Mouse (Mus musculus): ENCODE data around the gene Fbxw8. TPM values are rescaled to one million over a fixed set of nuclear protein-coding genes. Genes with fewer than 3 reads are reported as not detected.

The Fbxw8 gene
- polyA plus RNA-seq, 1 experiment from 2014 or later, result 25.3 TPM

GRCm38 (mm10) chr5:118093321-118094035 is 61.8 kb downstream of the Fbxw8 start:
- Histone ChIP-seq H3K4me3 (ENCODE audit: low read depth, low read length) (no peak overlapping the region), H3K4me1 (replicated peaks; ENCODE audit: control insufficient read depth, insufficient read depth, low read length) (no peaks in the 10 kb centered on the region), H3K9me3 (ENCODE audit: control insufficient read depth, low read length) (no peaks in the 10 kb centered on the region), H3K27me3 (replicated peaks; ENCODE audit: control insufficient read depth, insufficient read depth, low read length) (no peaks in the 10 kb centered on the region), H3K9ac (ENCODE audit: low read length) (no peak overlapping the region), H3K36me3 (ENCODE audit: control insufficient read depth, insufficient read depth, low read length) (peaks cover 56% of the 10 kb centered on the region), H3K27ac (ENCODE audit: low read depth) (no peak overlapping the region), H3K4me2 (ENCODE audit: low read length) (no peak overlapping the region)
- WGBS, result 75% methylated on average over 11 of the region's 11 CpGs
- no peak for DNase-seq (ENCODE audit: low spot score)
- ATAC-seq (replicated peaks; ENCODE audit: low FRiP score, low TSS enrichment, low read depth), result no peak

GRCm38 (mm10) chr5:118090837-118091236 is 64.4 kb downstream of the Fbxw8 start:
- WGBS, result 98% methylated on average over 2 of the region's 2 CpGs
- H3K9ac ChIP-seq (ENCODE audit: low read length), result no peak overlapping the region
- peak; percentile 62 for DNase-seq (ENCODE audit: low spot score)

GRCm38 (mm10) chr5:118090101-118090500 is 65.2 kb downstream of the Fbxw8 start:
- 92% methylated on average over 6 of the region's 6 CpGs for WGBS
- Histone ChIP-seq H3K4me1 (replicated peaks; ENCODE audit: control insufficient read depth, insufficient read depth, low read length) (peaks cover 8% of the 10 kb centered on the region), H3K9me3 (ENCODE audit: control insufficient read depth, low read length) (no peaks in the 10 kb centered on the region), H3K27ac (ENCODE audit: low read depth) (no peak overlapping the region), H3K9ac (ENCODE audit: low read length) (no peak overlapping the region), H3K4me3 (ENCODE audit: low read depth, low read length) (no peak overlapping the region), H3K4me2 (ENCODE audit: low read length) (no peak overlapping the region), H3K27me3 (replicated peaks; ENCODE audit: control insufficient read depth, insufficient read depth, low read length) (no peaks in the 10 kb centered on the region), H3K36me3 (ENCODE audit: control insufficient read depth, insufficient read depth, low read length) (peaks cover 50% of the 10 kb centered on the region)
- ATAC-seq (replicated peaks; ENCODE audit: low FRiP score, low TSS enrichment, low read depth) (no peak), DNase-seq (ENCODE audit: low spot score) (no peak)

More at GRCm38 (mm10) chr5:118090837-118091236, 64.4 kb downstream of the Fbxw8 start:
- peaks cover 56% of the 10 kb centered on the region for H3K36me3 ChIP-seq (ENCODE audit: control insufficient read depth, insufficient read depth, low read length)
- H3K4me2 ChIP-seq (ENCODE audit: low read length), result no peak overlapping the region
- no peak overlapping the region for H3K4me3 ChIP-seq (ENCODE audit: low read depth, low read length)
- H3K9me3 ChIP-seq (ENCODE audit: control insufficient read depth, low read length), result no peaks in the 10 kb centered on the region
- no peak overlapping the region for H3K27ac ChIP-seq (ENCODE audit: low read depth)
- no peaks in the 10 kb centered on the region for H3K27me3 ChIP-seq (replicated peaks; ENCODE audit: control insufficient read depth, insufficient read depth, low read length)
- peaks cover 8% of the 10 kb centered on the region for H3K4me1 ChIP-seq (replicated peaks; ENCODE audit: control insufficient read depth, insufficient read depth, low read length)
- ATAC-seq (replicated peaks; ENCODE audit: low FRiP score, low TSS enrichment, low read depth), result no peak

GRCm38 (mm10) chr5:118089102-118089501 is 66.2 kb downstream of the Fbxw8 start:
- H3K4me2 ChIP-seq (ENCODE audit: low read length), result no peak overlapping the region
- H3K36me3 ChIP-seq (ENCODE audit: control insufficient read depth, insufficient read depth, low read length), result peaks cover 40% of the 10 kb centered on the region
- H3K27ac ChIP-seq (ENCODE audit: low read depth), result no peak overlapping the region
- DNase-seq (ENCODE audit: low spot score) (no peak), ATAC-seq (replicated peaks; ENCODE audit: low FRiP score, low TSS enrichment, low read depth) (peak; percentile 56; the same call in 1 of the 2 replicates)
- H3K27me3 ChIP-seq (replicated peaks; ENCODE audit: control insufficient read depth, insufficient read depth, low read length), result no peaks in the 10 kb centered on the region
- 49% methylated on average over 7 of the region's 7 CpGs for WGBS
- no peaks in the 10 kb centered on the region for H3K9me3 ChIP-seq (ENCODE audit: control insufficient read depth, low read length)
- H3K4me3 ChIP-seq (ENCODE audit: low read depth, low read length), result no peak overlapping the region
- H3K9ac ChIP-seq (ENCODE audit: low read length), result no peak overlapping the region
- peaks cover 13% of the 10 kb centered on the region for H3K4me1 ChIP-seq (replicated peaks; ENCODE audit: control insufficient read depth, insufficient read depth, low read length)

- Histone ChIP-seq H3K9me3 (ENCODE audit: control insufficient read depth, low read length) (no peaks in the 10 kb centered on the region), H3K27ac (ENCODE audit: low read depth) (no peak overlapping the region), H3K4me1 (replicated peaks; ENCODE audit: control insufficient read depth, insufficient read depth, low read length) (peaks cover 34% of the 10 kb centered on the region), H3K36me3 (ENCODE audit: control insufficient read depth, insufficient read depth, low read length) (peaks cover 20% of the 10 kb centered on the region), H3K4me3 (ENCODE audit: low read depth, low read length) (no peak overlapping the region), H3K9ac (ENCODE audit: low read length) (no peak overlapping the region), H3K4me2 (ENCODE audit: low read length) (no peak overlapping the region), H3K27me3 (replicated peaks; ENCODE audit: control insufficient read depth, insufficient read depth, low read length) (no peaks in the 10 kb centered on the region)
- ATAC-seq (replicated peaks; ENCODE audit: low FRiP score, low TSS enrichment, low read depth) (no peak), DNase-seq (ENCODE audit: low spot score) (no peak)
- 19% methylated on average over 7 of the region's 7 CpGs for WGBS
These were observed 68.3 kb downstream of the Fbxw8 start for GRCm38 (mm10) chr5:118086956-118087355.

GRCm38 (mm10) chr5:118085313-118085712 is 70.0 kb downstream of the Fbxw8 start:
- H3K9ac ChIP-seq (ENCODE audit: low read length), result no peak overlapping the region
- DNase-seq (ENCODE audit: low spot score) (no peak), ATAC-seq (replicated peaks; ENCODE audit: low FRiP score, low TSS enrichment, low read depth) (no peak)
- no peak overlapping the region for H3K27ac ChIP-seq (ENCODE audit: low read depth)
- H3K36me3 ChIP-seq (ENCODE audit: control insufficient read depth, insufficient read depth, low read length), result peaks cover 4% of the 10 kb centered on the region
- H3K27me3 ChIP-seq (replicated peaks; ENCODE audit: control insufficient read depth, insufficient read depth, low read length), result no peaks in the 10 kb centered on the region
- no peaks in the 10 kb centered on the region for H3K9me3 ChIP-seq (ENCODE audit: control insufficient read depth, low read length)
- H3K4me3 ChIP-seq (ENCODE audit: low read depth, low read length), result no peak overlapping the region
- H3K4me1 ChIP-seq (replicated peaks; ENCODE audit: control insufficient read depth, insufficient read depth, low read length), result peaks cover 34% of the 10 kb centered on the region
- 84% methylated on average over 7 of the region's 7 CpGs for WGBS
- H3K4me2 ChIP-seq (ENCODE audit: low read length), result no peak overlapping the region

GRCm38 (mm10) chr5:118084171-118084727 is 71.0 kb downstream of the Fbxw8 start:
- DNase-seq (ENCODE audit: low spot score) (no peak), ATAC-seq (replicated peaks; ENCODE audit: low FRiP score, low TSS enrichment, low read depth) (no peak)
- 57% methylated on average over 10 of the region's 10 CpGs for WGBS
- Histone ChIP-seq H3K27me3 (replicated peaks; ENCODE audit: control insufficient read depth, insufficient read depth, low read length) (no peaks in the 10 kb centered on the region), H3K9ac (ENCODE audit: low read length) (no peak overlapping the region), H3K4me2 (ENCODE audit: low read length) (no peak overlapping the region), H3K36me3 (ENCODE audit: control insufficient read depth, insufficient read depth, low read length) (no peaks in the 10 kb centered on the region), H3K4me1 (replicated peaks; ENCODE audit: control insufficient read depth, insufficient read depth, low read length) (peaks cover 34% of the 10 kb centered on the region), H3K9me3 (ENCODE audit: control insufficient read depth, low read length) (no peaks in the 10 kb centered on the region), H3K4me3 (ENCODE audit: low read depth, low read length) (no peak overlapping the region), H3K27ac (ENCODE audit: low read depth) (peak overlapping the region; percentile 3; the same call in 1 of the 2 replicates)

GRCm38 (mm10) chr5:118083060-118083638 is 72.1 kb downstream of the Fbxw8 start:
- 0 out of 2 replicates have a peak, but pooled peaks cover 2% of the 10 kb centered on the region for H3K36me3 ChIP-seq (ENCODE audit: control insufficient read depth, insufficient read depth, low read length)
- no peak overlapping the region for H3K4me3 ChIP-seq (ENCODE audit: low read depth, low read length)
- no peak for DNase-seq (ENCODE audit: low spot score)
- H3K9me3 ChIP-seq (ENCODE audit: control insufficient read depth, low read length), result no peaks in the 10 kb centered on the region
- H3K4me2 ChIP-seq (ENCODE audit: low read length), result no peak overlapping the region
- peaks cover 34% of the 10 kb centered on the region for H3K4me1 ChIP-seq (replicated peaks; ENCODE audit: control insufficient read depth, insufficient read depth, low read length)
- WGBS, result 44% methylated on average over 12 of the region's 12 CpGs
- no peak overlapping the region; the same call in 1 of the 2 replicates for H3K27ac ChIP-seq (ENCODE audit: low read depth)
- H3K9ac ChIP-seq (ENCODE audit: low read length), result no peak overlapping the region
- H3K27me3 ChIP-seq (replicated peaks; ENCODE audit: control insufficient read depth, insufficient read depth, low read length), result no peaks in the 10 kb centered on the region
- ATAC-seq (replicated peaks; ENCODE audit: low FRiP score, low TSS enrichment, low read depth), result no peak

Measured in intestine, embryonic 14.5 days (tissue).